Mouse (Mus musculus): ENCODE measurements around the gene Mettl14. TPM values are rescaled to one million over a fixed set of nuclear protein-coding genes. Genes with fewer than 3 reads are reported as not detected.
A peak's percentile ranks its signal among the peaks of the same experiment; 100 is the strongest.
"Not testable (repeated sequence)": the region's sequence is repeated elsewhere in the genome, so short reads cannot be mapped to it uniquely, and the experiment has no call there.

Gene Mettl14
- total RNA-seq, 2 experiments from 2014 or later: 8.8 to 9.7 TPM

- peak; percentile 28 for DNase-seq (ENCODE audit: low spot score)
These were observed 16.7 kb downstream of the Mettl14 start for GRCm38 (mm10) chr3:123369161-123369560.

GRCm38 (mm10) chr3:123366820-123367219, 19.1 kb downstream of the Mettl14 start:
- DNase-seq (ENCODE audit: low spot score): not testable (repeated sequence)

- DNase-seq (ENCODE audit: low spot score): no peak
These were observed 29.4 kb downstream of the Mettl14 start for GRCm38 (mm10) chr3:123356377-123356991.

GRCm38 (mm10) chr3:123354388-123354787, 31.5 kb downstream of the Mettl14 start:
- DNase-seq (ENCODE audit: low spot score): peak; percentile 39

- no peak for DNase-seq (ENCODE audit: low spot score)
These were observed 32.2 kb downstream of the Mettl14 start for GRCm38 (mm10) chr3:123353661-123354060.

- DNase-seq (ENCODE audit: low spot score): peak; percentile 51
These were observed 32.7 kb downstream of the Mettl14 start for GRCm38 (mm10) chr3:123353183-123353582.

- DNase-seq (ENCODE audit: low spot score): peak; percentile 12
These were observed 34.4 kb downstream of the Mettl14 start for GRCm38 (mm10) chr3:123351519-123351918.

- no peak for DNase-seq (ENCODE audit: low spot score)
These were observed 35.3 kb downstream of the Mettl14 start for GRCm38 (mm10) chr3:123350602-123351001.

GRCm38 (mm10) chr3:123348080-123348802, 37.7 kb downstream of the Mettl14 start:
- DNase-seq (ENCODE audit: low spot score): no peak

GRCm38 (mm10) chr3:123343690-123344089, 42.2 kb downstream of the Mettl14 start:
- no peak for DNase-seq (ENCODE audit: low spot score)

- no peak for DNase-seq (ENCODE audit: low spot score)
These were observed 44.9 kb downstream of the Mettl14 start for GRCm38 (mm10) chr3:123341049-123341448.

GRCm38 (mm10) chr3:123338666-123339195, 47.2 kb downstream of the Mettl14 start:
- peak; percentile 30 for DNase-seq (ENCODE audit: low spot score)

- DNase-seq (ENCODE audit: low spot score): no peak
These were observed 48.1 kb downstream of the Mettl14 start for GRCm38 (mm10) chr3:123337853-123338252.

GRCm38 (mm10) chr3:123336951-123337350, 49.0 kb downstream of the Mettl14 start:
- no peak for DNase-seq (ENCODE audit: low spot score)

GRCm38 (mm10) chr3:123336455-123336854, 49.5 kb downstream of the Mettl14 start:
- no peak for DNase-seq (ENCODE audit: low spot score)

- DNase-seq (ENCODE audit: low spot score): no peak
These were observed 50.4 kb downstream of the Mettl14 start for GRCm38 (mm10) chr3:123335480-123335879.

- no peak for DNase-seq (ENCODE audit: low spot score)
These were observed 51.0 kb downstream of the Mettl14 start for GRCm38 (mm10) chr3:123334947-123335346.

- DNase-seq (ENCODE audit: low spot score): no peak
These were observed 52.9 kb downstream of the Mettl14 start for GRCm38 (mm10) chr3:123333055-123333424.

GRCm38 (mm10) chr3:123332330-123333054, 53.4 kb downstream of the Mettl14 start:
- no peak for DNase-seq (ENCODE audit: low spot score)

GRCm38 (mm10) chr3:123330221-123330620, 55.7 kb downstream of the Mettl14 start:
- DNase-seq (ENCODE audit: low spot score): no peak

GRCm38 (mm10) chr3:123329251-123329650, 56.7 kb downstream of the Mettl14 start:
- peak; percentile 91 for DNase-seq (ENCODE audit: low spot score)

GRCm38 (mm10) chr3:123324326-123324725, 61.6 kb downstream of the Mettl14 start:
- DNase-seq (ENCODE audit: low spot score): no peak
